Mouse (Mus musculus) T-helper 1 cell (primary cell): Measurements from ENCODE around the gene Brd4.

Source experiments
- in situ Hi-C: fragments of 300-600 bp; cut with MboI, MseI; formaldehyde crosslinking; loops from one replicate; pipeline ENCODE4 v1.15.1; 2025; ENCODE audit warnings: high pct_unique_total_duplicates

The Brd4 gene

GRCm38 (mm10) chr17:32169518-32170225 is 114.8 kb downstream of the Brd4 start:
- in situ Hi-C loops: no loop called here

GRCm38 (mm10) chr17:32166687-32167086 is 117.8 kb downstream of the Brd4 start, which contains the start of gene Notch3:
Gene Notch3, minus strand, starts transcription at chr17:32166852.
- in situ Hi-C loops: no loop called here

DNA sequence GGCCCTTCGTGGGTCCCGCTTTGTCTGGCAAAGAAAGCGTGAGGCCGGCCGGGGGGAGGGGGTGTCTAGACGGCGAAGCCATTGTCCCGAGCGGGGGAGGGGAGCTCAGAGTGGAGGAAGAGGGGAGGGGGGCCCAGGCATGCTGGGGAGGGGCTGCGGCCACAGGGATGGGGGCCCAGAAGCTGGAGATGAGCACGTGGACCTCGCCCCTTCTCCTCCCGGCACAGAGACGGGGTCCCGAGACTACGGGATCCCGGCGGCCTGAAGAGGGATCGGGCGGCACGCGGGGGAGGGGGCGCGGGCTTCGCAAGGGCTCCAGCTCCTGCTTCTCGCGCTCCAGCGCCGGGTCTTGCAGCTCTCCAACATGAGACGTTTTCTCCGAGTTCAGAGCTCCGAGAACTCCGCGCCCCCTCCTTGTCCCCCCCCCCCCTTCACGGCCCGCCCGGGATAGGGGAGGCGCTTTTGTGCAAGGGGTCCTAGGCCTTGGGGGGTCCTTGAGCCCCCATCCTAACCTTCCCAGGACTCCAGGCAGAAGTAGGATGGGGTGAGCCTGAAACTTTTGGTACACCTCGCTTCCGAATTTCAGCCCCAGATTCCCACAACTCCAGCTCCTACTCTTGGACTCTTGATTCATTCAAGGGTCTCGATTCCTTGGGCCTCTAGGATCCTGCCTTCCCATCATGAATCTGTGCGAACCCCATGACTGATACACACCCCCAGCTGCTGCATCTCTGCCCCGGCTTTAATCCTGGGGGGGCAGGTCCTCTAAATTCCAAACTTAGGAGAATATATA is 118.5 kb downstream of the Brd4 start:
- in situ Hi-C loops: no loop called here

- in situ Hi-C loops: no loop called here
These were observed 119.2 kb downstream of the Brd4 start for GRCm38 (mm10) chr17:32165266-32165802.

- in situ Hi-C loops: no loop called here
These were observed 119.7 kb downstream of the Brd4 start for GRCm38 (mm10) chr17:32164780-32165179.

- in situ Hi-C loops: no loop called here
These were observed 120.4 kb downstream of the Brd4 start for GRCm38 (mm10) chr17:32163910-32164650.

- in situ Hi-C loops: no loop called here
These were observed 122.2 kb downstream of the Brd4 start for GRCm38 (mm10) chr17:32162112-32162850.

DNA sequence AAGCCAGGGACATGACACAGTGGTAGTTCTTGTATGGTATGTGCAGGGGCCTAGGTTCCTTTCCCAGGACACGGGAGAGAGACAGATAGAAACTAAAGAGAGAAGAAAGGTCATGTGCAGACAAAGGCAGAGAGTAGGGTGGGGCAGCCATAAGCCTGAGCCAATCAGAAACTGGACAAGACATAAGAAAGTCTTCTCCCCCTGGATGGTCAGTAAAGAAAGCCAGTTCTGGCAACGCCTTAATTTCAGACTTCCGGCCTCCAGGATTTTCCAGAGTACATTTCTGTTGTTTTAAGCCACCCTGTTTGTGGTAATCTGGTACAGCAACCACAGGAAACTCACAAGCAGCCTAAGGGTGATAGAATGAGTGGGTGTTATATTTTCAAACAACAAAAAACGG is 123.6 kb downstream of the Brd4 start:
- in situ Hi-C loops: no loop called here

DNA sequence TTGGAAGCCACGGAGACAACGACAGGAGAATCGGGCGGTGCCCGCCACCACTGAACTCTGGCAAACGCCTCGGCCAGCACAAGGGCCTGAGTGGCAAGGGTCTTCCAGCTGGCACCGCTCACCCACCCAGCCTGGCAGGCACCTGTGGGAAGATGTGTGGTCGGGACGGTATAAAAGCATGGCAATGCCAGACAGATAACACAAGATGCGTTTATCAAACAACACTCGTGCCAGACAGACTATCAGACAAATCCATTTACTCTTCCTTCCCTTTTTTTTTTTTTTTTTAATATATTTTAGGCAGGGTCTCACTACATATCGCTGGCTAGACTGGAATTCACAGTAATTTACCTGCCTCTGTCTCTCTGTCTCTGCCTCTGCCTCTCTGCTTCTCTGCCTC is 125.7 kb downstream of the Brd4 start:
- in situ Hi-C loops: no loop called here

- in situ Hi-C loops: no loop called here
These were observed 137.8 kb downstream of the Brd4 start for GRCm38 (mm10) chr17:32146718-32147117.
